Mouse (Mus musculus) left cerebral cortex, adult 8-10 months (tissue): ENCODE results near the gene Zfp704. TPM values are rescaled to one million over a fixed set of nuclear protein-coding genes. Genes with fewer than 3 reads are reported as not detected.
A peak's percentile ranks its signal among the peaks of the same experiment; 100 is the strongest.

Source experiments
- DNase-seq, 2 experiments: peaks; one replicate each; pipeline ENCODE4 v3.0.0; 2022; ENCODE audit warnings: low spot score in 2 of 2
- total RNA-seq, 4 experiments: library from RNA; stranded (reverse); gene quantifications; 2 replicates each; pipeline ENCODE4 v1.2.4; 2022

Zfp704 gene
- 10 to 100 TPM; 26.7 to 38.5 (median 30.3) TPM for total RNA-seq

DNA sequence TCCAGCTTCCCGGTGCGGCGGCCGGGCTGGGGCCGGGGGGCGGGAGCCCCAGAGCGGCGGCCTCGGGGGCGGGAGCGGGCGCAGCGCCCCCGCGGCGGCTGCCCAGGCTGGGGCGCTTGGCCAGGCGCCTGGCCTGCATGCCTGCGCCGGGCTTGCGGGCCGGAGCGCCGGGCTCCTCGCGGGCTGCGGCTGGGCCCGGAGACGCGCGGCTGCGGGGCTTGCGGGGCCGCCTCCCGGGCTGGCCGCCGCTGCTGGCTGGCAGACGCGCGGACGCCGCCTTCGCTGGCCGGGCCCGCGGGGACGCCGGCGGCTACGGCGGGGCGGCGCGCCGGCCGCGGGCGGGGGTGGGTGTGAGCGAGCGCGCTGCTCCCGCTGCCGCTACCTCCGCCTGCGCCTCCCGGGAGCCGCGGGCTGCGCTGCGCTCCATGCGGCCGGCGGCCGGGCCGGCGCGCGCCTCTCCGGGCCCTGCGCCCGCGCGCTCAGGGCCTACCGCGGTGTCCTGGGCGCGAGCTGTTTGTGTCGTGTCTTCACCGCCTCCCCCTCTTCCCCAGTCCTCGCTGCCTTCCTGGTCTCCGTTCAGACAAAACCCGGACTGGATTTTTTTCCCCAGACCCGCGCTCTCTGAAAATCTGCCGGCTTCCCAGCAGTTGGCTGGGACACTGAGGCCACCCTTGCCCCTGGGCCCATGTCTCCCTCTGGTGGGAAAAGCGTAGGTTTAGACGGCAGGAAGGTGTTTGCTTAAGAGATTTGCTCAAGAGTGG, at the start of gene Zfp704:
Zfp704 (minus strand) TSS at position 505 of the 761 bp plus-strand sequence.
- DNase-seq = peak; percentile 69 to 84

DNA sequence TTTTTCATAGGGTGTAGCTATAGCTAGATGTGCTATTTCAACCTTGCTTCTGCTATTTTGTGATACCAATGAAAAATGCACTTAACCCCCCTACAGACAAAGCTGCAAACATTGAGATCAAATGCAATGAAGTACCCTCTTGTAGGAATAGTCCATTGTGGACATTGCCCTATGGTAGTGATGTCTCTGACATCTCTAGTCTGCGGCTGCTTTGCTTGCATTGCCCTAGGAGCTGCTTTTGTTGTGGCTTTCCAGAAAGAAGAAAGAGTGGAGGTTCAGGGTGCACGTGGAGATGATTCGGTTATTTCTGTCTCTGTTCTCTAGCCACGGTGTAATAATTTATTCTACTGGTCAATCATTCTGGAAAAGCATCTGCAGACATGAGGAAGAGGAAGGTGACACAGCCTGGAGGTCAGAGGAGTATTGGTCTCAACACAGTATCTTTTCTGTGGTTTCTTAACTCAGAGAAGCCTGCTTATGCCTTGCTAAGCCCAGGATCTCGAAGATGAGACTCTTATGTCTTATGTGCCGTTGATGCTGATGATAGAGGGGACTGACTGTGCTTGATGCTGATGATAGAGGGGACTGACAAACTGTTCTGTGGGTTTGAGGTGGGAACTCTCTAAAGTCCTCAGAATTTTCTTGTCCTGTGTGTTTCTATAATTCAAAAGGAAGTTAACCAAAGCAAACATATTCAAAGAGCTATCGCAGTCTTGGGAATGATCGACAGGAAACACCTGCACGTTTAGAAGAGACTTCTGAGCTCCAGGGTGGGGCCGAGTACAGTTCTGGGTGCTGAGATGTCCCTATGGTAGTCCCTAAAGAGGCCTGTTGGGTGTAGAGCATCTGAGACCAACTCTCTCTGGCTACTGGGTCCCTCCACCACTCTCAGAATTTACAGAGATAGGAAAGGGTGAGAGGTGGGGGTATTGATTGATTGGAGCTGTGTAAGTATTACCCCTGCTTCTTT, 23.4 kb upstream of the Zfp704 start:
- no peak for DNase-seq

DNA sequence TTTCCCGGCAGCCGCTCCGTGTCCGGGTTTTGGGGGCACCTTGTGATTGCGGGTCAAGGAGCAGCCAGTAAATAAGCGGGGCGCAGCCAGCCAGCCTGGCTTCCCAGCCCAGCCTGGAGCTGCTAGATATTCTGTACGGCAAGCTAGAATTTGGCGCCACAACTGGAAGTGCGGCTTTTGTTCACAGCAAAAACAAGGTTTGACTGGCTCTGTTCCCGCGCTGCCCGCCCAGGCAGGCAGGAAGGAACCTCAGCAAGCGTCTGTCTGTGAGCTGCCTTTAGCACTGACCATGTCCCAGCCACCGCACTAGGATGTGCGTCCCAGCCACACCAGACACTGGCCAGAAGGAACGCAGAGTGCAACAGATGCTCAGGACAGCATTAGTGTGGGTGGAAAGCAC, 20.1 kb upstream of the Zfp704 start:
- peak; percentile 17 to 44 for DNase-seq

DNA sequence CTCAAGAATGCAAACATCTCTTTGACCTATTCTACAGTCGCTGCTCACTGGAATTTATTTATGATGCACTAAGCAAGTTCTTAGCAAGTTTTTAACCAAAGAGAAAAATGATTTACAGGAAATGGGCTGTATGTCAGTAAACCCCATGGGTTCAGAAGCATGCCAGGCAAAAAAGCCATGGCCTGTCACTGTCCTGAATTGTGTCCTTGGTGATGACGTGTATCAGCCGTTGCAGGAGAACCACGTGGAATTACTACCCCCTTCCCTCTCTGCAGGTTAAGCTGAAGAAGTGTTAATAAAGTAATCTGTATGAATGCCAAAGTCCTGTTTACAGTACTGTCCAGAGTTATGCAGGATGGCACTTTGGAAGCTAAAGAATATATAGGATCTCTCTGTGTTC, 18.2 kb upstream of the Zfp704 start:
- DNase-seq = no peak

DNA sequence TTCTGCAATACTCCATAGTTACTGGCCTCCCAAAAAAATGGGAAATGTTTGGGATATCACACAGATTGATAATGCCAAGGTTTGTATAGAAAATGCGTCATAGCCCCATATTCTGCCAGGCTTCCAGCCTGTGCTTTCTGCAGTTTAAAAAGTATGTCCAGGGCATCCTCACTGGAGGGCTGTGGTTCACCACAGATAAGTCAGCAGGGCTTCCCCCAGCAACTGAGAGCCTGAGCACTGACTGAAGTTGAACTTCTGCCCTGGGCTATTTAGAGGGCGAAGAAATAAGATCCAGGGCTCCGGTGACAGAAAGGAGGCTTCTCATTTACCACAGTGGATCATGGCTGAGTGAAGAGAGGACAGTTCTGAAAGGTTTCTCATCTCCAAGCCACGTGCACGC, 16.3 kb upstream of the Zfp704 start:
- DNase-seq = no peak

DNA sequence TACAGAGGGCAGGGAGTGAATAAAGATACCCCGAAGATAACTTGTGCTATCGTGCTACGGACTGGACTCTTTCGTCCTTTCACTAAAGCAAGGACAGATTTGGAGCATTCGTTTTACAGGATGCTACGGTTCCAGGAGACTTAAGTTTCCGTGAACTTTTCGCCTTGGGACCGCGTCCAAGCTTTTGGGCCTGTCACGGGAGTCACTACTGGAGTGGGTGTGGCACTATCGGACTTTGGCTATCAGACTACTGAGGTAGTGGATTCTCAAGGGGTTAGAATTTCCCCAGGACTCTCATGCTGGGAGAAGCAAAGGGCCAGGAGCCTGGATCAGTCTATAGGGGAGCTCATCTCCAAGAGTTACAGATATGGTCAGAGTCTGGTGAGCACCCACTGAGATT, 10.7 kb upstream of the Zfp704 start:
- no peak for DNase-seq

DNA sequence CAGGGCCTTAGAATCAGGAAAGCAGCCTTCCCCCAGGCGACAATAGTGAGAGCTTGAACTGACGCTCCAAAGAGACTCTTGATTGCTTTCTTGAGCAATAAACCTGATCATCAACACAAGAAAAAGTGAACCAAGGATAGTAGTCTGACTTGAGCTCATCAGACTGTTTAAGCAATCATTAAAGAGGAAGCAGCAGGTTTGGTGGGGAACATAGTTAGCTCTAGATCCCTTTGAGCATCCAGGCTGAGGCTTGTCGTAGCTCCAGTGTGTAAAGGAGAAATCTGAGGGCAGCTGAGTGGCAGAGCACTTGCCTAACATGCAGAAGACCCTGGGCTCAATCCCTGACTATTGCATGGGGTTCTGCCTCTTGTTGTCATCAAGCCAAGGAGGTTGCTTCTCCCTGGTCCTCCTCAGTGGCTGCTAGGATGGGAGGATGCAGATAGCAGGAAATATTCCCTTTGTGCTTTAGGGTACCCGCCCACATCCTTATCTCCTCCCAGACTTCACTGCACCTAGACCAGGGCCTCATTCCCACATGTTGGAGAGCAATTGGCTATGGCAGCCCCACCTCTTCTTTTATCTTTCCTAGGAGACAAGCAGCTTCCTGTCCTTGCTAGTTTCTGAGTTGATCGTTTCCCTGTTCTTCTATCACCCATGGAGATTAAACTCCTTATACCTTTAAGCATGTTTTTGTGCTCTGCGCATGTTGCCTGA, 9.8 kb upstream of the Zfp704 start:
- no peak for DNase-seq

DNA sequence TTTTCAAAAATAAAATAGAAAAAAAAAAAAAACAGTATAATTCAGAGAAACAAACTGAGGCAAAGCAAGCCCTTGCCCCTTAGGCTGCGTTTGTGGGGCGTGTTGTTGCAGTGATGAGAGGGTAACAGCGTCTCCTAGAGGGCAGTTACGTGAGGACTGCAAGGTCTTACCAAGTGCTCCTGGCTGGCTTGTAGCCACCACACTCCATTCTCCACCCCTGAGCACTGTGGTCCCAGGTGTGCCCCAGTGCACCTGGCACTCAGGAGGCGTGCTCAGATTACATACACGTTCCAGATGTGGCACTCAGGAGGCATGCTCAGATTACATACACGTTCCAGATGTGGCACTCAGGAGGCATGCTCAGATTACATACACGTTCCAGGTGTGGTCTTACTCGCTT, 7.2 kb upstream of the Zfp704 start:
- no peak for DNase-seq

DNA sequence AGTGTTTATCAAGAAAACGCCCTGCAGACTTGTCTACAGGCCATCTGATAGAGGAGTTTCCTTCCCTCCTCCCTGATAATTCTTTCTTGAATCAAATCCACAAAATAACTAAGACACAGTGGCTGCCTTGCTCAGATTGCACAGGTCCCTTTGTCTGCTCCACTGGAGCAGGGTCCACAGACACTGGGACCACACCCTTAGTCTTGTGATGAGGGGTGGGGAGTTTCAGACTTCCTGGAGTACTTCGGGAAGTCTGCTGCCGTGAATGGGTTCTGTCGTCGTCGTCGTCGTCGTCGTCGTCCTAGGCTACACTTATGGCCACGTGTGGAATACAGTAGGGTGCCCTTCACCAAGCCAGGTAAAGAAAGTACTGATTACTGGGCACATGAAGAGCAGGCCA, 4.8 kb upstream of the Zfp704 start:
- no peak for DNase-seq

DNA sequence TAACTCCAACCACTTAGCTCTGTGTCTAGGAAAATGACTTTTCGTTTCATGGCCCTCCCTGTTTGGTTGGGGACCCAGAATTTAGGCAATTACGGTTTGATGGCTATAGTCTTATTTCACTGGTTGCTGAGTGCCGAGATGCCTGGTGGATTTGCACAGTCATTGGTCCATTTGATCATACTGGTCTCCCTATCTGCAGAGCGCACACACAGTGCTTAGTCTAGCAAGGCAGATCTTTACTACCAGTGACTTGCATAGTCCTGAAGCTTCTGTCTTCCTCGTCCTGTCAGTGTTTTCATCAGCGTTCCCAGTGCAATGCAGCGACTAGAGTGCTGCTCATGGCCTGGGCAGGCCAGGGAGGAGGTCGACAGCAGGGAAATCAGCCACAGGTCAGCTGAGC, 4.1 kb upstream of the Zfp704 start:
- no peak for DNase-seq

DNA sequence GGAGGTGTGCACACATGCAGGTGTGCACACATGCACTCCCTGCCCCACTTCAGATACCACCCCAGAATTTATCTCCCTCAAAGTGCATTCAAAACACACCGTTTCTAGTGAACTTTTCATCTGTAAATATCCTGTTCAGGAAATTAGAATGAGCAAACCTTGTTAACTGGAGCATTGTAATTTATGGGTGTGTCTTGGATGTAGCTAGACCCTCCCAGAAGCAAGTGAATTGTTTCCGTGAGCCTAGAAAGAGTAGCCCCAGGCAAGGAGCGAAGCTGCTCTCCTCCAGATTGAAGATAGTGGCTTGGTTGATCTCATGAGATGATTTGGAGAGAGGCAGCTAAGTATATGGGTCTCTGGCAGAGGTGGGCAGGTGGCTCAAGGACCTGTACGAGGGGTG, 1.3 kb upstream of the Zfp704 start:
- DNase-seq = no peak

DNA sequence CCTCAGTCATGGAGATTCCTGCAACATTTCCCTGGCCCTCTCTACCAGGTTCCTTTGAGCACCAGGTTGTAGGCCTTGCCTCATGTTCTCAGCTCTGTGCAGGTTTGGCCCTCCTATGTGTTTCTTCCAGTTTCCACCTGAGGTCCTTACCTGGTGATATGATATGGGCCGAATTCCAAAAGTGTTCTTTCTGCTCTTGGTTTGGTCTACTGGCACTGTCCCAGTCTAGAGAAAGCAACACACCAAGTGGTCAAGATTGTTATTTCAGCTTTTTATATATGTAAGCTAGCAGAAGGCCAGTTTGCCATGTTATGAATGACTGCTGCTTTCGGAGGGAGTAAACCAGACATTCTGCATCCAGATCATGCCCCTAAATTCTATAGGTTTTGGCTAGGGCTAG, 541 bp upstream of the Zfp704 start:
- no peak for DNase-seq

DNA sequence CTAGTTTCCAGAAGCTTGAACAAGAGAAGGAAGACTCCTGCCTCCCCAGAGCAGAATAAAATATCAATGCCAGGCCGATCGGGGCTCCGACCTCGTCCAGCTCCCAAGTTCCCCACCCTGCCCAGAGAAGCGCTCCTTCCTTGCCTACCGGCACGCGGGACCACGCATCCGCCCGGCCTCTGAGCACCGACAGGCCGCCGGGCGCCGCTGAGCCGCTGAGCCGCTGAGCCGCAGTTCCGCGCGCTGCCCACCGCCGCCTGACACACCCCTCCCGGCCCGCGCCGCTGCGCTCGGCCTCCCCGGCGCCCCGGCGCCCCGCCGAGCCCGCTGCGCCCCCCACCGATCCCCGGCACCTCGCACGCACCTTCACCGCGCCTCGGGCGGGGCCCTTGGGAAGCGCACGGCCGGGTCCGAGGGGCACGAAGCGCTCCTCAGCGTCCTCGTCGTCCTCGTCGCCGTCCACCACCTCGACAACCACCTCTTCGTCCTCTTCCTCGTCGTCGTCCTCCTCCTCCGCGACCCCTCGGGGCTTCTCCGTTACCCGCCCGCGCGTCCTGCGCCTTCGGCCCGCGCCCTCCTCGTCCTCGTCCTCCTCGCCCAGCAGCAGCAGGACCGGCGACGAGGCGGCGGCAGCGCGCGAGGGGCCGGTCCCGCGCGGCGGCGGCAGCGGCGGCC, 842 bp downstream of the Zfp704 start:
- peak; percentile 32 to 34 for DNase-seq

DNA sequence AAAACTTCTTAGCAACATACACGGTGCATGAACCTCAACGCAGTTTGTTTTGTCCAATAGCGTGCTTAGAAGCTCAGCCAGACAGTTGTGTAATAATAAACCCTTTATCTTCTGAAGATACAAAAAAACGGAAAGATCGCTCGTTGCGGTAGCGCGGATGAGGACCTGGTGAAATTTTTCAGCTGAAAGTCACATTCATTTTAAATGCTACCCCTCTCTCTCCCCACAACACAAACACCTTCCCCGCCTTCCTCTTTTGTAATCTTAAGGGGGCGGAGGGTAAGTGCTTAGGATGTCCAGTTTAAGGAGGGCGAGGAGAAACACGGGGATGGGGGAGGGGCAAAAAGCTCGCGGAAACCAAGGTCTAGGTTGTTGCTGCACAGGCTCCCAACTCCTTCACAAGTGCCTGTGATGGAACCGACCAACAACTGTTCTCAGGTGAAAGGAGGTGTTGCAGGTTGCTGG, 1.4 kb downstream of the Zfp704 start:
- peak; percentile 24 to 39 for DNase-seq

DNA sequence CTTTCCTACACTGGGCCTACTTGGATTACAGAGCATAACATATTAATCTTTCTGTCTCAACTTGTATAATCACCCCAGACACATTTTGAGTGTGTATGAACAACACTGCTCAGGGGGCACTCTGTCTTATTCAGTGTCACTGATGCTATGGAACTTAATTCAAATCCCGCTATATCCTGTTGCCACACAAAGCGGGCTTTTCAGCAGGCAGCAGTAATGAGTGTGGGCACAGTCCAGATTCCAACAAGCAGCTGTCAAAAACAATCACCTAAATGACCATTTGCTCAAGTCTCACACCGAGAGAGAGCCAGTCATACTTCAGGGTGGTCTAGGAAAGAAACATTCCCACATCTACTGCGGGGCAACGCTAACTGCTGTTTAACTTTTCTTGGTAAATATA, 2.2 kb downstream of the Zfp704 start:
- DNase-seq = no peak

DNA sequence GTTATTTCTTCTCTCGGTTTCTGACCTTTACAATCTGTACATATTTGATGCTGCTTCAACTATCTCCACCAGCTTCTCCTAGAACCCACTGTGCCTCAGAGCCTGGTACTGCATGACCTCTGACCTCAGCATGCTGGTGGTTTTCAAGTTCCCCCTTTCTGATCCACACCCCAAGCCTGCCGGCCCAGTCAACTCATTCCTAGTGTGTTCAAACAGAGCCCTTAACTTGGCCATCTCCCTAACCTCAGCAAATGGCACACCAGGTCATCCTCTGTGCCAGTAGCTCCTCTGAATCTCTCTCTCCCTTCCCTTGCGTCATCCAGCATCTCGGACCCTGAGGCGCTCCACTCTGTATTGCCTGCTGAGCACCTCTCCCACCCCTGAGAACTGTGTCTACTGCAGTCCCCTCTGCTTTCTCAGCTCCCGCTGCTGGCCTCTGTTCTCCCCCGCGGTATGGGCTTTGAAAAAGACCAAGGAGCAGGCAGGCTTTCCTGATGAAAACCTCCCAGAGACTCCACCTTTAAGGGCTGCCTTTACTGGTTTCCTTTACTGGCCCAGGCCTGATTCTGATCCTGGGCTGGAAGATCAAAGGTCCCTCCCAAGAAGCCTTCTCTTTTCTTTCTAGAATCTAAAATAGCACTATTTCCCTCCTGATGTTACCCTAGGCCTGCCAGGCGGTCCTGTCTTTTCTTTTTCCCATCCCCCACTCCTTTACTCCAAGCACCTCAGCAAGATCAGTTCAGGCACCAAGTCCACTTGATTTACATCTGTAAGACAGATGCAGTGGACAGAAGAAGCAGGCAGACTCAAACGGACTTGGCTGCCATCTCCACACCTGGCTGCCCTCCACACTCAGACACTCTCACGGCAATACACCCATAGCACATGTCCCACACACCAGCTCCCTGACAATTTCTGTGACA, 3.8 kb downstream of the Zfp704 start:
- DNase-seq = no peak

DNA sequence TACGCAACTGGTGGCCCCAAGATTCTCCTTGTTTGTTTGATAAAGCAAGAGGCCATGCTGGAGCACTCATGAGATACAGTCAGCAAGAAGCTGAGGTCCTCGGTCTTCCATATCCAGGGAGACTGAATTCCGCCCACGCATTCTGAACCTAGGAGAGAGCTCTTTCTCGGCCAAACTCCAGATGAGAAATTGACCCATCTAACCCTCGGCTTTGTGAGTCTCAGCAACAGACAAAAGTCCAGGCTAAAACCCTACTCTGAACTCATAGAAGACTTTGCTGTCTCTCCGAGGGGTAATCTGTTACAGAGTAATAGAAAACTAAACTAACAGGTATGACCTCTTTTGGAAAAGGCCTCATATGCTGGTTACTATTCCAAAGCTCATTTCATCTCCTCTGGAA, 4.9 kb downstream of the Zfp704 start:
- no peak for DNase-seq

DNA sequence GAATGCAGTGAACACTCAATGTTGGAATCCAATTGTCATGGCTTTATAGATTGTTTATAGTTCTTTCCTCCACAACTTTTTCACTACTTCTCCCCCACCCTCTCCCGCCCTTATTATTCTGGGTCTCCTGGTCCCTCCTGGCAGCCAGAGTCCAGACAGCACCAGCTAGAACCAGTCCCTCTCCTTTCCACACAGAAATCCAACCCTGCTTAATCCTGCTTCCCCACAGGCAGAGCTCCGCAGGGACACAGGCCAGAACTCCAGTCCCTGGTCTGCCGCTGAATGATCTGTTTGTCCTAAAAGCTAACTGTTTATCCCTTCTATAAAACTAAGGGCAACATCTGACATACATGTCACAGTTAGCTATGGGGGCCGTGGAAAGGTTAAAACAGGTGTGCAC, 6.0 kb downstream of the Zfp704 start:
- no peak for DNase-seq

DNA sequence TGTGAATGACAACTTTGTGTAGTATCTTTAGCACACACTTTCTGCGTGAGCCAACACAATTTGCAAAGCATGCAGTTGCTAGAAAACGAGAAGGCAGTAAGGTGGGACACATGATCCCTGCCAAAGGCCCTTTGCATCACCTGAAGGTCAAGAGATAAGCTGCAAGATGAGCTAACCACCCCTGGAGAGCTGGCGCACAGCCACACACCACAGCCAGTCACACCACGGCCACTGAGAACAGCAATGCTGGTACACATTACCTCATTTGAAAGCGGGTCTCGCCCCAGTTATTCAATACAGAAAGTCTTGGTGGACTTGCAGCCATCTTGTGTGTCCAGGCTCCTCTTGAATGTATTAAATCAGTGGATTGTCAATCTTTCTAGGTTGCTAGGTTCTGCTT, 9.3 kb downstream of the Zfp704 start:
- no peak for DNase-seq

DNA sequence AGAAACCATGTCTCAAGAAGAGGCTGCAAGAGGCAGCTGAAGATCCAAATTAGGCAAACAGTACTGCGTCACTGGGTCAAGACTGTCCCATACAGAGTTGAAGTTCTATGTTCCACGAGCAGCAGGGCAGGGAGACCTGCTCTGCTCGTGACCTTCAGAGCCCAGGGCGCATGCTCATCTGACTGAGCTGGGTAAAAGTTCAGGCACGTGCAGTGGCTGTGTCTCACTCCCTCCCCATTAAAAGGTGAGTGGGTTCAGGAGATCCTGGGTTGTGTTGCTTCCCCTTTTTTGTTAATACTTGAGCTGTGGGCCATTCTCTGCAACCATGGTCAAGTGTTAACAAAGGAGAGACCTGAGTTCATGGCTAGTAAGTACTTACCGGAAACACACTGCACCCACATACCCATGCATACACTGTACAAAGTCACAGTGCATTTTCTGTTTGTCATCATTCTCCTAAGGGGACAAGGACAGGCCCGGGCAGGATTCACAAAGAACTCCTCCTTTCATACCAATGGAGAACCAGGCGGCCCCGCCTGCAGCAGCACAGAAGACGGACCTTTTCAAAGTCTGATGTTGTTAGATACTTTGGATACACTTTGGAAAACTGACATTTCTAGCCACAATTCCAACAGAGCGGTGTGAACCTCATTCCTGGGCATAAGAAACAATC, 10.0 kb downstream of the Zfp704 start:
- DNase-seq = no peak
